Comparison of ENCODE assay signal across 23 mouse cellular contexts in the genomic region with DNA sequence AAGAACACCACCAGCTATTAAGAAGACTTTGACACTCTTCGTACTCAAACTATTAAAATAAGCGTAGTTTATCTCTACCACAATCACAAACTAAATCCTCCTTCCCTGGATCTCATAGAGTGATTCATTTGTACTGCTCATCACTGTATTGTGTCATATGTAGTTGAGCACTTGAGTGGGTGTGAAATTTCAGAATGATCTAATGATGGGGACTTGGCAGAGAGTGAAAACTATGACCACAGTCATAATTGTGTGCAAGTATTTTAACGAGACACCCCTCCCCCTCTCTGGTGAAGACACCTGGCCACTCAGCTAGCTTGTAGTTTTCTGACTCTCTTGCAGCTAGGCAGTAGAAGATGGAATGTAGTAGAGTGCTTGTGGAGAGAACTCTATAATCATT.
A peak's percentile ranks its signal among the peaks of the same experiment; 100 is the strongest.
DNase-seq lines count a peak whose midpoint lies in the region; ATAC-seq and TF ChIP-seq lines count a peak whose summit lies in the region.
"Had no signal": no experiment of that assay in that cellular context is flagged by ENCODE, and none has a peak within 500 bp of the region (broad histone marks: within the 10 kb centered on the region; RNA-seq: fewer than 3 reads in every experiment).

No protein-coding gene starts in this region.

- DNase-seq in retina, postnatal 1 day, result peak; percentile 35
- DNase-seq in retina, embryonic 14.5 days (ENCODE audit: low spot score), result no peak
- DNase-seq in Patski (ENCODE audit: low read depth, low spot score), result peak; percentile 24
- DNase-seq in fat pad, adult 2 months (ENCODE audit: extremely low read depth, low read depth, low spot score), result peak; percentile 54
- no peak for DNase-seq in left cerebral cortex, adult 11 months (ENCODE audit: low spot score)
- DNase-seq in T-cell, adult 2 months (ENCODE audit: low spot score), result no peak
- DNase-seq in embryo, embryonic 9.5 days (ENCODE audit: extremely low spot score), result no peak
- DNase-seq: adrenal gland, adult 2 months; adrenal gland, postnatal 10 days; adrenal gland, postnatal 25 days; cerebellum, adult 11-12 months; cerebellum, adult 2 months; cerebellum, adult 9-10 months; cerebellum, postnatal 10 days; cerebellum, postnatal 25 days; forebrain, postnatal 0 days had no signal

- no peak for ATAC-seq in Patski
- ATAC-seq: activated CD4-positive, CD25-positive, alpha-beta regulatory T cell, adult 4 months; forebrain, embryonic 13.5 days; forebrain, embryonic 15.5 days; forebrain, postnatal 0 days had no signal

- in situ Hi-C loops in Patski (cut with MboI; ENCODE audit: low pct_unique_long_range_greater_than_20kb), result no loop called here

- no peaks in the 10 kb centered on the region for H3K27me3 ChIP-seq in Patski
- no peaks in the 10 kb centered on the region for H3K27me3 ChIP-seq in myocyte (ENCODE audit: control insufficient read depth, insufficient read depth, insufficient read length)
- H3K27me3 ChIP-seq: embryonic facial prominence, embryonic 13.5 days; embryonic facial prominence, embryonic 15.5 days; forebrain, embryonic 13.5 days; forebrain, embryonic 15.5 days had no signal

- POLR2A ChIA-PET in Patski (lab: Charles Lee), result interaction anchor here (0.8 kb wide), 1 partner anchor 38 kb away, joined by 4 read pairs; no protein-coding TSS in a partner anchor

- H3K4me3 ChIP-seq in myocyte, result no peak overlapping the region
- H3K4me3 ChIP-seq: embryonic facial prominence, embryonic 13.5 days; embryonic facial prominence, embryonic 15.5 days; erythroblast, embryonic 14.5 days; forebrain, embryonic 13.5 days; forebrain, embryonic 15.5 days had no signal

- no peaks in the 10 kb centered on the region for H3K36me3 ChIP-seq in myocyte (ENCODE audit: control insufficient read depth, insufficient read depth)
- H3K36me3 ChIP-seq: embryonic facial prominence, embryonic 13.5 days; embryonic facial prominence, embryonic 15.5 days; forebrain, embryonic 15.5 days had no signal

- no peak for TF ChIP-seq CTCF in Patski (IDR thresholded peaks at IDR 0.05)

- H3K79me2 ChIP-seq in myocyte (ENCODE audit: control insufficient read depth, insufficient read depth), result no peaks in the 10 kb centered on the region

- CTCF ChIA-PET in Patski (lab: Charles Lee), result no interaction called here

- no peak for TF ChIP-seq POLR2A in myocyte (IDR thresholded peaks at IDR 0.05; ENCODE audit: insufficient read length, low read depth)

- H3ac ChIP-seq in myocyte (ENCODE audit: control insufficient read depth, insufficient read length), result no peak overlapping the region

- peak overlapping the region; percentile 21 for H3K4me2 ChIP-seq in myocyte (ENCODE audit: low read depth)
- H3K4me2 ChIP-seq: embryonic facial prominence, embryonic 13.5 days; embryonic facial prominence, embryonic 15.5 days; forebrain, embryonic 13.5 days; forebrain, embryonic 15.5 days had no signal

TF ChIP-seq in myocyte, 11 proteins besides CTCF, POLR2A, EP300 and RAD21:
- TF ChIP-seq SRF (IDR thresholded peaks at IDR 0.05; ENCODE audit: control insufficient read depth, insufficient read length, low read depth), result no peak
- TF ChIP-seq E2F4 (IDR thresholded peaks at IDR 0.05; ENCODE audit: insufficient read depth), result no peak
- no peak for TF ChIP-seq TCF3 (IDR thresholded peaks at IDR 0.05; ENCODE audit: insufficient read length, low read depth)
- TF ChIP-seq POLR2AphosphoS2 (IDR thresholded peaks at IDR 0.05; ENCODE audit: insufficient read length, low read depth), result no peak
- no peak for TF ChIP-seq MYOG (IDR thresholded peaks at IDR 0.05; ENCODE audit: control insufficient read depth in 1 of 3, insufficient read depth in 1 of 3, insufficient read length in 2 of 3, low read depth in 2 of 3)
- TF ChIP-seq CEBPB (IDR thresholded peaks at IDR 0.05; ENCODE audit: insufficient read depth, poor library complexity, severe bottlenecking), result no peak
- TF ChIP-seq MYOD1 (IDR thresholded peaks at IDR 0.05; ENCODE audit: control insufficient read depth in 1 of 3, insufficient read length in 2 of 3, low read depth in 2 of 3), result no peak
- no peak for TF ChIP-seq MAX (IDR thresholded peaks at IDR 0.05; ENCODE audit: low read depth)
- no peak for TF ChIP-seq REST (IDR thresholded peaks at IDR 0.05; ENCODE audit: insufficient read depth, insufficient read length)
- TF ChIP-seq TCF12 (IDR thresholded peaks at IDR 0.05; ENCODE audit: insufficient read depth, poor library complexity, severe bottlenecking), result no peak
- no peak for TF ChIP-seq USF1 (IDR thresholded peaks at IDR 0.05; ENCODE audit: low read depth)

Comparison
In these comparisons a context has a peak if more than half of its experiments do, and no peak if none do; other contexts are left out.
1. DNase-seq: peak in retina, postnatal 1 day (single experiment), Patski (single experiment) and fat pad, adult 2 months (single experiment); none in retina, embryonic 14.5 days (single experiment), left cerebral cortex, adult 11 months (single experiment), T-cell, adult 2 months (single experiment) and embryo, embryonic 9.5 days (single experiment).